Mouse (Mus musculus) ES-E14 (cell line): Measurements from ENCODE around the gene Snrk.

Experiments
- CHD2 ChIP-seq: IDR thresholded peaks from 2 replicates; pipeline ENCODE4 v1.6.1; 2014; ENCODE audit warnings: mild to moderate bottlenecking, low read depth, low read length, inconsistent platforms
- HCFC1 ChIP-seq: IDR thresholded peaks from 2 replicates; pipeline ENCODE4 v1.6.1; 2012; ENCODE audit warnings: low read length, inconsistent platforms, borderline replicate concordance; ENCODE audit not compliant: insufficient read depth
- MAFK ChIP-seq: IDR thresholded peaks from 2 replicates; pipeline ENCODE4 v1.6.1; 2014; ENCODE audit warnings: mild to moderate bottlenecking, low read depth, low read length, inconsistent platforms; ENCODE audit not compliant: insufficient read depth
- ZC3H11A ChIP-seq: IDR thresholded peaks from 2 replicates; pipeline ENCODE4 v1.6.1; 2012; ENCODE audit warnings: low read depth, mild to moderate bottlenecking, inconsistent platforms, low read length, borderline replicate concordance
- ZNF384 ChIP-seq: IDR thresholded peaks from 2 replicates; pipeline ENCODE4 v1.6.1; 2012; ENCODE audit warnings: low read depth, low read length, inconsistent platforms

DNA sequence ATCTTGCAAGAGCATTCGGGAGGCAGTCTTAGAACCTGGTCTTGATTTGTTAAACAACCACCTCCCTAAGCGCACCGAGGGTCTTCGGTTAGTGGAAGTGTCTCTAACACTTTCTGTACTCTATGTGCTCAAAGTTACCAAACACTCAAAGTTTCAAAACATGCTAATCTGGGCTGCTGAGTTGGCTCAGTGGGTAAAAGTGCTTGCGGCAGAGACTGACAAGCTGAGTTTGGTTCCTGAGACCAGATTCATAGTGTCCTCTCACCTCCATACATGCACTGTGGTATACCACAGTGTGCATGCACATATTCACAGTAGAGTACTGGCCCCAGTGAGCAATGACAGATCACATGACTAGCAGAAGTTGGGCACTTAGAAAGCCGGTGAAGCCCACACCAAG lies 30.0 kb upstream of the Snrk start:
- TF ChIP-seq MAFK (no peak), HCFC1 (no peak), CHD2 (no peak), ZC3H11A (no peak), ZNF384 (no peak)
